Mouse (Mus musculus) v-Abl transformed pro-B cells (cell line): ENCODE data around the gene Bik.

Experiments
- in situ Hi-C, 2 experiments: fragments of 400-800 bp; cut with MboI; formaldehyde crosslinking; loops; one replicate each; pipeline ENCODE4 v1.15.1; 2025; ENCODE audit not compliant: unreplicated experiment in 2 of 2

The Bik gene

DNA sequence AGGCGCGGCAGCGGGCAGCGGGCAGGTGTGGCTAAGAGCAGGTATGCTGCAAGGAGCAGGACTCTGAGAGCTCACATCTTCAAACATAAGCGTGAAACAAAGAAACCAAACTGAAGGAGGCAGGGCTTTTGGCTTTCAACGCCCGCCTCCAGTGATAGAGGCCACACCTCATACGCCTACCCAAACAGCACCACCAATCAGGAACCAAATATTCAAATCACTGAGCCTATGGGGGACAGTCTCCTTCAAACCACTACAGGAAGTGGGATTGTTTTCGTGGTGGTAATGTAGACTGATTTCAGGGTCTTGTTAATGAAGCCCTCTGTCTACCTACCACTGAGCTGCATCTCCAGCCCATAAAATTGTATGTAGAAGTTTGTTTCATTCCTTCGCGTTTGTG is 43.0 kb downstream of the Bik start:
- in situ Hi-C loops: loop anchor here in 1 of 2 experiments (5.0 kb wide), 1 partner anchor 38 kb away; no protein-coding TSS in a partner anchor

DNA sequence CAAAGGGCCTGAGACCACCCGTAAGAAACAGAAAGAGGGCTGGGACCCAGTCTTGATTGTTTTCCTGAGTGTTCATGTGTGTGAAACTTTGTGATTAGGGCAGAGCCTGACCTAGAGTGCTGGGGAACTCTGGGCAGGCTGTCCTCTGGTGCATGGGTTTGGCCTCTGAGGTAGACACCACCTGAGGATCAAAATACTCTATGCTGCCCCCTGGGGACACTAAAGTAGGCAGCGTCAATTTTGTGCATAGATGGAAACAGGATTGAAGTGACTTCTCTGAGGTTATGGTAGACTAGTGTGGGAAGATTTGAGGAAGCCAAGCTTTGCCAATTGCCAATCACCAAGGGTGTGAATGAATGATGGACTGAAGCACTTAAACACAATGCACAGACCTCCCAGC is 44.0 kb downstream of the Bik start:
- in situ Hi-C loops: loop anchor here in 1 of 2 experiments (5.0 kb wide), 1 partner anchor 37 kb away; no protein-coding TSS in a partner anchor

DNA sequence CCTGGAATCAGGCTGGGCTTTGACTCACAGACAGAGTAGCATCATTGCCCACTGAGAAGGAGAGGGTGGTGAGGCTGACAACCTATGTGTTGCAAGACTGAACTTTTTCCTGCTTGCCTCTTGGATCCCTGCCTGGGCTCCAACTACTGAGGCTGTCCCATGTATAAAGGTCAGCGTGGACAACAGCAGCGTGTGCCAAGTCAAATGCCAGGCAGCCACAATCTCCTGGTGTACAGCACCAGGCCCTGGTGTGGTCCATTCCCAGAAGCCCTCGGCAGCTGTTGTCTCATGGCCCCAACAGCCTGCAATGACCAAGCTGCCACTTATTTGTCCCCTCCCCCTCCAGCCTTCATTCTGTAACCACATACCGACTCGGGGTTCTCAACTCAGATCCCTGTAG is 45.0 kb downstream of the Bik start:
- in situ Hi-C loops: loop anchor here in 1 of 2 experiments (5.0 kb wide), 1 partner anchor 36 kb away; no protein-coding TSS in a partner anchor

DNA sequence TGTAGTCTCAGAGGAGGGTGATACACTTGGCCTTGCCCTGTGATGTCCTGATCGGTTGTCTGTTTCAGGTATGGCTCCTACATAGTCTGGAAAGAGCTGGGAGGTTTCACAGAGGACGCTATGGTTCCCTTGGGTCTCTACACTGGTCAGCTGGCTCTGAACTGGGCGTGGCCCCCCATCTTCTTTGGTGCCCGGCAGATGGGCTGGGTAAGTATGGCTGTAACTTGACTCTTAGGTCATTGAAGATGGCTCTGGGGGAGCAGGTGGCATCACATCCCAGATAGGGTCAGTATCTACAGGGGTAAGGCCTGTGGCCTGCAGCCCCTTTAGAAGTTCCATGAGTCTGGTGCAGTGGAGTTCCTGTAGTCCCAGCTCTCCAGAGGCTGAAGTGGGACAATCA is 45.5 kb downstream of the Bik start:
- in situ Hi-C loops: loop anchor here in 1 of 2 experiments (5.0 kb wide), 1 partner anchor 35 kb away; no protein-coding TSS in a partner anchor

DNA sequence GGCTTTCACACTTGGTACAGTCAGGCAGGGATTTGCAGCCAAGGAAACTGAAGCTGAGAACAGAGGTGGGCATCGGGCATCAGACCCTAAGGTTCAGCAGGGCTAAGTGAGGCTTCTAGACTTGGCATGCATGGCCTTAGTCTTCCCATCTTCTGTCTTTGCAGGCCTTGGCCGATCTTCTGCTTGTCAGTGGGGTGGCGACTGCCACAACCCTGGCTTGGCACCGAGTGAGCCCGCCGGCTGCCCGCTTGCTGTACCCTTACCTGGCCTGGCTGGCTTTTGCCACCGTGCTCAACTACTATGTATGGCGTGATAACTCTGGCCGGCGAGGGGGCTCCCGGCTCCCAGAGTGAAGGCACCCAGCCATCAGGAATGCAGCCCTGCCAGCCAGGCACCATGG is 46.9 kb downstream of the Bik start:
- in situ Hi-C loops: loop anchor here in 1 of 2 experiments (5.0 kb wide), 1 partner anchor 34 kb away; no protein-coding TSS in a partner anchor

DNA sequence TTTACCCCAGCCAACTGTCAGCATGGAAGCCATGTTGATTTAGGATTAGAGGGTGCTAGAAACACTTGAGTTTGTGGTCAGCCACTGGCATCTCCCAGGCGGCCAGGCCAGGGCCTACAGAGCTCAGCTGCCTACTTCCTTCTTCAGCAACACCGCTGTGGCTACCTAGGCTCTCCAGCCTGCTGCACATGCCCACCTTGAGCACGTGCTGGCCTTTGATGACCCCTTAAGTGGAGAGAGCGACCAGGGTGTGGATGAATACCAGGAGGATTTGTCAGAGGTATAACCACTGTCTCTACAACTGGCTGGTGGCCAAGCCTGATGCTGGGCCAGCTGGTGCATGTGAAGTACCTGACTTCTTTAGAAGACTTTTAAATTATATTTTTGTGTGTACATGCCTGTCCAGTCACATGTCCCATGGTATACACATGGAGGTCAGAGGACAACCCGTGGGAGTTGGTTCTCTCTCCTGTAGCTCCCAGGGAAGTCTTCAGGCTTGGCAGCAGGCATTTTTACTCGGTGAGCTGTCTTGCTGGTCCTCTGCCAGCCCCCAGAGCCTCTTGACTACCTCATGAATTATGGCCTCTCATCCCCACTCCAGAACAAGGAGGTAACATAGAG is 48.2 kb downstream of the Bik start:
- in situ Hi-C loops: loop anchor here in 1 of 2 experiments (5.0 kb wide), 1 partner anchor 32 kb away; no protein-coding TSS in a partner anchor

DNA sequence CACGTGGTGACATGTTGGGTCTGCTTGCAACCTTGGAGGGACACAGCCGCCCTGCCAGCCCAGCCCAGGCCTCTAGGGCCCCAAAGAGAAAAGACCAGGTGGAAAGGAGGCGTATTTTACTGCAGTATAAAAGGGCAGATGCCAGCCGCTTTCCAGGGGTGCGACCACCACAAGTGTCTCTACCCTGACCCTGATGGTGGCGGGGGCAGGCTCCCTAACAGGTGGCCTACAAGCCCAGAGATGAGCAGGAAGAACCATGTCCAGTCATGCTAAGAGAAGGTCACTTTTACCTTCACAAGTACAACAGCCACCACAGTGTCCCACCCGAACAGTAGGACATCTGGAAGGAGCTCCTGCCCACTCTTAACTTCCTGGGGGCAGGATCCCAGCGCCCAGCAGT is 48.9 kb downstream of the Bik start:
- in situ Hi-C loops: no loop called here

DNA sequence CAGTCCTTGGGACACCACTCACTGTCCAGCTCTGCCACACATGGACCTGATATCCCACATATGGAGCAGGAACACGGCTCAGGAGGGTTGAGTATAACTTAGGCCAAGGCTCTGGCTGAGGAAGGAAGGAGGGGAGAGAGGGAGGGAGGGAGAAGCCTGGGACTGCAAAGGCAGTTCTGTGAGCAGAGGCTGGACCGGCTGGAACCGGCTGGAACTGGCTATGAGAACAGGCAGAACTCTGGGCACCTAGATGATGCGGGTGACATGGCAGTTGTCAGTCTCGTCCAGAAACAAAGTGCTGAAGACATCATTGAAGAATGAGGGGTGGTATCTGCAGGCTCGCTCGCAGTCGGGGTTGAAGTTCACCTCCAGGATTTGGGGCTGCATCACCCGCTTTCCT is 50.0 kb downstream of the Bik start:
- in situ Hi-C loops: no loop called here

DNA sequence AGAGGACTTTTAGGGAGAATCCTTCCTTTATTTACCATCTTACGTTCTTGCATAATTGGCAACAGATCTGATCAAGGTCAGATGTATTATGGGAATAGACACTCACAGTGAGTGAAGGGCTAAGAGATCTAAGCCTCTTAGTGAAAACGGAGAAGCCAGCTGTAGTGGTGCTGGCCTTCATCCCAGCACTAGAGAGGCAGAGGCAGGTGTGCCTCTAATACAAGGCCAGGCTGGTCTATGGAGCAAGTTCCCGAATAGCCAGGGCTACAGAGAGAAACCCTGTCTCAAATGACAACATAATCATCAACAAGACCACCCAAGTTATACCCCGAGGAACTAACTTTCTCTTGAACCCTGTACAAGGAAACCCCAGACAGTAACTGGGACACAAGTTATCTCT is 56.3 kb downstream of the Bik start:
- in situ Hi-C loops: no loop called here

DNA sequence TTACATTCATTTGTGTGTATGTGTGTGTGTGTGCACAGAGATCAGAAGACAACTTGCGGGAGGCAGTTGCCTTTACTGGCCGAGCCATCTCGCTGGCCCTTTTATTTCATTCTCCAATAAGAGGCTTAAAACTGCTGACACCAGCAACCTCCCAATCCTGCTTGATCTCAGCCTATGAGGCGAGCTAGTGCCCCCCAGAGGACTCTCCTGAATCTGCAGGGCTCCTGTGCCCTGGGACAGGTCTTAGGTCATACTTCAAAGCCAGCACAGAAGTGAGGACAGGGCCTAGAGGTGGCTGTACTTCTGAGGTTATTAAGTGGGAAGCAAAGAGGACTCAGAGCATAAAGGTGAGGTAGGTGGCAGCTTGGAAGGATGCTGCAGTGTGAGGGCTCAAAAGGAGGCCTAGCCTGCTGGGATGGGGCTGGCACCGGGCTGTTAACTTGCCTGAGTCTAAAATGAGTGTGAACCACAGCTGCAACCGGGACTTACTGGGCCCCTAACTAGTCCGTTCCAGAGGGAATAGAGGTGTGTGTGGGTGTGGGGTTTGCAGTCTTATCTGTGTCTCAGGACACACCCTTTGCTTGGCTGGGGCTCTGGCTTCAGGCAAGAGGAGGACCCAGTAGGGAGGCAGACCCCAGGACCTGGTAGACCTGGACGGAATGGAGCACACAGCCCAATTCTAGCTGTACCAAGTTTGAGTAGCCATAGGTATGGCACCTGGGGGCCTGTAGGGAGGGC is 56.9 kb downstream of the Bik start:
- in situ Hi-C loops: no loop called here

DNA sequence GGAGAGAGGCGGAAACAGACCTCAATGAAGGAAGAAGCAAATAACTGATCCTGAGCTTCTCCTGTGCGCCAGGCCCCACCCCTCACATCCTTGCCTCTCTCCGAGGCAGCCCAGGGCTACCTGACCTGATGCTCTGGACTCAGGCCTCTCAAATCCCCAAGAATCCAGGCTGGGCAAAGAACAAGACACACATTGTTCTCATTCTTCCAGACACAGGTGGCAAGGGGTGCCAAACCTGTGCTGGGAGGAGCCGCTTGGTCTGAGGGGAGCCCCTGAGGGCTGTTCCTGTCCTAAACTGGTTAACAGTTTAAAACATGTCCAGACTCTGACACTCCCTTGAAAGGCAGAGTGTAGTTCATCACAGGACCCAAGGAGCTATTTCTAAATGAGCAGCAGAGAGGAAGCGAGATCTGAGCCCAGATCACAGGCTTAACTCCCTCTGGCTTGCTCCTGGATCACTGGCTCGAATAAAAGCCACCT is 58.1 kb downstream of the Bik start:
- in situ Hi-C loops: no loop called here

DNA sequence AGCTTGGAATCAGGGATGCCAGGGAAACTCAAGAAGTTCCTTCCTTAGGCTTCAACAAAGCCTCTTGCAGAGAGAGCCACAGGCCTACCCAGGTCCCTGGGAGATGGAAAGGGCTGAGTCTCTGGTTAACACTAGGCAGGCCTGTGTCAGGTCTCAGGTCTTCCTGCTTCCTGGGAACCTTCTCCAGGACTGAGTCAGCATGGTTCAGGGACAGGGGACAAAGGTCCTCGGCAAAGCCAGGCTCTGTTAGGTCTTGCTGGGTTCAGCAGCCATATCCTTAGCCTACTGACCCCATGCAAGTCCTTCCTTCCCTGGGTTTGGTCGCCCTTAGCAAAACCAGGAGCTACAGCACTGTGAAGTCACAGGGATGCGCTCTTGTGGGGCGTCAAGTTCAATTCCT is 64.2 kb downstream of the Bik start:
- in situ Hi-C loops: loop anchor here in 1 of 2 experiments (5.0 kb wide), 1 partner anchor 34 kb away; no protein-coding TSS in a partner anchor

DNA sequence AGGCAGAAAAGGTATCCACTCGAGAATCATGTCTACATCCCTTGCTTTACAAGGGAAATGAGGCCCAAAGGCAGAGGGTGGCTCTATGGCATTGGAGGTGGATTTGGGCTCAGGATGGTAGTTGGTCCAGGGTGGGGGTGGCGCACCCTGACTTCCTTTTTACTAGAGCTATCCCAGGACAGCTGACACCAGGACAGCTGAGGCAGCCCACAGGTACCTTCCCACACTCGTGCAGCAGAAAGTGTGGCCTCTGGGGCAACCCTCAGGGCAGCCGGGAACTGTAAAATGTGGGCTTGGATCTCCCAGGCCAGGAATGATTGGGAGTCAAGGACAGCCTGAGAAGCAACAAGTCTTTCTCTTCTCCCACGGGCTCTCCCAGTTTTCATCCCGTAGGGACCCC is 65.1 kb downstream of the Bik start:
- in situ Hi-C loops: loop anchor here in 1 of 2 experiments (5.0 kb wide), 1 partner anchor 34 kb away; no protein-coding TSS in a partner anchor

DNA sequence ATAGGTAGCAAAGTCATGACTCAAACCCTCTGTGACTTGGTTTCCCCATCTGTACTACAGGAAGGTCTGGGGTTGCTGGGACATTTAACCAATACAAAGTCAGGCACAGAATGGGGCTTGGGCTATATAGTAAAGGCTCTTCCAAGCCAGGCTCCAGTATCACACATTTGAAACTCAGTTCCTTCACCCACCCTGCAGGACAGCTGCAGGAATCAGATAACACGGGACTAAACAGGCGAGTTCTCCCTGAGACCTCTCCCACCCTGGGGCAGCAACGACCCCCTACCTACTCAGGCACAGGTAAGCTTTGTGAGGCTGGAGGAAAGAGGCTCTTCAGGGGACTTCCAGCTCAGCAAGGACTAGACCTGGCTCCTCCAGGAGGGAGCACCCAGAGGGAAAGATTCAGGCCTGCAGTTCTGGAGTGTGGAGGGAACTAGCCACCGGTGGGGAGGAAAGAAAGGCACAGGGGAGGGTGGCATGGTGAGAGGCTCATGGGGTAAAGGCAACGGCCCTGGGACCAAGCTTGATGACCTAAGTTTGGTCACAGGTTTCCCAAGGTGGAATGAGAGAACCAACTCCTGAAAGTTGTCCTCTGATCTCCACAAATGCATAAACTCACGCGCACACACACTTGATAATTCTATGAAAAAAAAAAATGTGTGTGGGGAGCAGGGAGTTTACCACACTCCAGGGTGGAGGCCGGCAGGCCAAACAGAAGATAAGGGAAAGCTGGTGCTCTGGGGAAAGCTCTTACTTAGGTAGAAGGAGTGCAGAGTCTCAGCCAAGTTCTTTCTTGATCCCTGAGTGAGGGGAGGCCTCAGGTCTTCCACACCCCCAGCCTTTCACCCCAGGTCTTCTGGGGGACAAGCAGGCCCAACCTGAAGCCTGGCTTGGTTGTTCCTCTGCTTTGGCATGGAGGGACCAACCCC is 65.9 kb downstream of the Bik start:
- in situ Hi-C loops: loop anchor here in 1 of 2 experiments (5.0 kb wide), 1 partner anchor 35 kb away; no protein-coding TSS in a partner anchor

DNA sequence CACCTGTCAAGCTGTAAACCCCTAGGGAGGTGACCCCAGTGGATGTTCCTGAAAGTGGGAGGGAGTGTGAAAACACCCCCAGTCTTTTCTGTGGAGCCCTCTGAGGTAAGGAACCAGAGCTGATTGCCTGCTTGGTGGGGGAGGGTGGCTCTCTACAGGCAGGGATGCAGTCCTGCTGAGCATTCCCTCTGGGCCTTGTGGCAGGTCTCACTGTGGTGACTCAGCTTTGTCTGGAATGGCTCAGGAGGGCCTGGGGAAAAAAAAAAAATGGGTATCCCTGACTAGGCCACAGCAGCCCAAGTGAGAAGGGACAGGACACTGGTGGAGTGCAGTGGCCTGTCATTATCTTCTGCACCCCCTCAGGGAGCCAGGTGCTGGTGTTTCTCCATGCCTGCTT is 66.5 kb downstream of the Bik start:
- in situ Hi-C loops: loop anchor here in 1 of 2 experiments (5.0 kb wide), 1 partner anchor 36 kb away; no protein-coding TSS in a partner anchor

DNA sequence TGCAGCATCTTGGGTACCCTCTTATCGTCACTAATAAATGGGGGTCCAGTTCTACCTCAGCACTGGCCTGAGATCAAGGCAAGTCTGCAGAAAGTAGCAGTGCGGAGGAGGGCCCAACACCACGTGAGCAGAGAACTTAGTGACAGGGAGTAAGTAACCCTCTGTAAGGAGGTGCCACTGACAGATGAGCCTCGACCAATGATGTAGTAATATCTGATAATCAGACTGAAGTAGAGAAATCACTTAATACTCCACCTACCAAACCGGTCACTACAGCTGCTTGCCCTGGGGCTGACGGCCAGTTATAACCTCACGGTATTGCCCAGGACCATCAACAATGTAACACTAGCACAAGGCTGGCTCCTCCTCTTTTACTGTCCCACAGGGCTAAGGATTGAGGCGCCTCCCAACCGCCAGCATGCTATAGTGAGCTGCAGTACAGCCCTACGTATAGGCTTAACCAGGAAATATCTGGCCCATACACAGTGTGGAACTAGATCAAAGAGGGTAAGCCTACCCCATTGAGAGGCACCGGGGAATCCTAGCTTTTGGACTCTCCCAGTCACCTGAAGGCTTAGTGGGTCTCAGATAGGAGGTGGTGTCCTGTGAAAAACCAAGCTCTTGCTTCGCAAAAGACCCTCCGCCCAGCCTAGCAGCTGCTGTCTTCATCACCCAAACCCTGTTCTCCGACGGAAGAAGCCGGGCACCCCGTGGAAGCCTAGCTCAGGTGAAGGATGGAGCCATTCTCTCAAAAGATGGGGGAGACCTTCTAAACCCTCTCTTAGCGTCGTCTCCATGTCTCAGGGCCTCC is 67.2 kb downstream of the Bik start:
- in situ Hi-C loops: loop anchor here in 1 of 2 experiments (5.0 kb wide), 1 partner anchor 37 kb away; no protein-coding TSS in a partner anchor
